Mouse (Mus musculus) embryo, embryonic 11 days (tissue): ENCODE results near the gene Rbm18.
"Not testable (repeated sequence)": the region's sequence is repeated elsewhere in the genome, so short reads cannot be mapped to it uniquely, and the experiment has no call there.

Source experiments
- DNase-seq: peaks from one replicate; pipeline ENCODE4 v3.0.0-alpha.2; 2015

Gene Rbm18

DNA sequence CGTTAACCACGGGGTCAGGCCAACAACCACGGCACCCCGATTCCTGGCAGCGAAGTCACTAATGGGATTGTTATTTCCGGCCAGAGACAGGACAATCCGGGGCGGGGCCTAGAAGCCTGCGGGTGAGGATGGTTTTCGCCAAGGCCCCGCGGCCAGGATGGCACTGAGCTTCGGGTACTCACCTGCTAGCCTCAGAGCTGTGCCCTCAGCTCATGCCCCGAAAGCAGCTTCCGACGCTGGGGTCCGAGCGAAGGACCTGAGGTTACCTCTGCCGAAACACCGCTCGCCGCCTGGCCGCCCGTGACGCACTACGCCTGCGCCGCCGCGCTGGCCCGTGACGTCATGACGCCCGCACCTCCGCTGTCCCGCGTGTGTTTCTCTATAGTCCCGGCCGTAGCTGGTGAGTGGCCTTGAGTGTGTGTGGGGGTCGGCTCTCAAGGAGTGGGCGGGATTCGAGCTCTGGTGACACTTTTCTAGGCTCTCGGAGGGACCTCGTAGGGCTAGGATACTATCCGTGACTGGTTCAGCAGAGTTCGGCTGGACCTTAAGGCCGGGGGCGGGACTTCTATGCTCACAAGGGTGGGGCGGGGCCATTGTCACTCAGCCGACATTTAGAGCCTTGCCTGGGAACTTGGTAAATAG lies at the start of gene Rbm18, which contains the start of gene Mrrf:
Rbm18 (minus strand) TSS at position 474 of the 642 bp plus-strand sequence.
Mrrf (plus strand) TSS at position 90 of the 642 bp plus-strand sequence.
- DNase-seq: peak; percentile 94

- DNase-seq: no peak
These were observed 48.3 kb upstream of the Rbm18 start for GRCm38 (mm10) chr2:36184876-36185275.

DNA sequence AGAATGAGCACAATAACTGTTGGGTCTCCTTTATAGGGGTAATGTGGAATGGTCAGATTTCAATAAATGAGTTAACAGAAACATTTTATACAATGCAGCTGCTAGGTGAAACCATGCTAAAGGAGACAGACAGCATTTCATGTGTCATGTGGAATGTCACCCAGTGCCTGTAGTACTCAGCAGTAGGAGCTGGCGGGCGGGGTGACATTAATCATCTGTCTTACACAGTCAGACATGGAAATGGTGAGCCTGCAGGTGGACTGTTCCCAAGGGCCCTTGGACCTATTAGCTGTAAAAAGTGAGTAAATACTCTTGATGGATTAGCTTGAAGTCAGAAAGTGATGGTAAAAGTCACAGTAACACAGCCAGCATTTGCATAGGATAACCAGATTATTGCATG lies 47.6 kb upstream of the Rbm18 start:
- DNase-seq: no peak

DNA sequence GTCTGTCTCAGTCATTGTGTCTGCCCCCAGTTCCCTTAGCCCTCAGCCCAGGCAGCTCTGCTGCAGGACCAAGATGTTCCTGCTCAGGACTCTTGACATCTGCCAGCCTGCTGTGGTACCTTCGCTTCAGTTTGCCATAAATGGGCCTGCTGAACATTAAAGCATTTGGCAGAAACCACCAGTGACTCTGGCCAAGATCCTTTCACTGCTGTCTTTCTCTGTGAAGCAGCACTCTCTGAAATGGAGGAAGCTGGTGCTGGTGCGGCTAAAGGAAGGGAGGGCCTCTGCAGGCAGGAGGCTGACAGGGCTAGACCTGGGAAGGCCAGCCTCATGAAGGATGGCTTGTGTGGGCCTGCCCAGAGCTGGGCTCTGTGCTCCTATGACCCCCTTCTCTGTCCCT lies 46.7 kb upstream of the Rbm18 start:
- DNase-seq: no peak

DNA sequence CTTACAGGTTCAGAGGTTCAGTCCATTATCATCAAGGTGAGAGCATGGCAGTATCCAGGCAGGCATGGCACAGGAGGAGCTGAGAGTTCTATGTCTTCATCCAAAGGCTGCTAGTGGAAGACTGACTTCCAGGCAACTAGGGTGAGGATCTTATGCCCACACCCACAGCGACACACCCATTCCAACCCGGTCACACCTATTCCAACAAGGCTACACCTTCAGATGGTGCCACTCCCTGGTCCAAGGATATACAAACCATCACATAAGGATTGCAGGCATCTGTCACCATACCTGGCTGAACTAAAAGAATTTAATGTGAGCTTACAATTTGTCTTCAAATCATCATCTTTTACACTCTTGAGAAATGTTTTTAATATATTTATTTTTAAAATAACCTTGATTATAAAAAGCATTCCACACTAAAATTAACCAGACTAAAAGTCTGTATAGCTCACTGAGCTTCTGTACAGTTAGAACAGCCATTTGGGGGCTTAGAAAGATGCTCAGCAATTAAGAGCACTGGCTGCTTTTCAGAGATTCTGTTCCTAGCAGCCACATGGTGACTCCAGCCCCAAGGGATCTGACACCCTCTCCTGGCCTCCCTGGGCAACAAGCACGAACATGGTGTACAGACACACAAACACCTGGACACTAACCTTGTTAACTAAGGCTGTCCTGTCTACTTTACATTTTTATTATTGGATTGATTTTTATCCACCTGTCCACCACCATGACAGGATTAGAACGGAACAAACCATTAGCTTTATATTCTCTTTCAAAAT lies 45.2 kb upstream of the Rbm18 start:
- not testable (repeated sequence) for DNase-seq

- no peak for DNase-seq
These were observed 42.9 kb upstream of the Rbm18 start for GRCm38 (mm10) chr2:36179487-36179886.

DNA sequence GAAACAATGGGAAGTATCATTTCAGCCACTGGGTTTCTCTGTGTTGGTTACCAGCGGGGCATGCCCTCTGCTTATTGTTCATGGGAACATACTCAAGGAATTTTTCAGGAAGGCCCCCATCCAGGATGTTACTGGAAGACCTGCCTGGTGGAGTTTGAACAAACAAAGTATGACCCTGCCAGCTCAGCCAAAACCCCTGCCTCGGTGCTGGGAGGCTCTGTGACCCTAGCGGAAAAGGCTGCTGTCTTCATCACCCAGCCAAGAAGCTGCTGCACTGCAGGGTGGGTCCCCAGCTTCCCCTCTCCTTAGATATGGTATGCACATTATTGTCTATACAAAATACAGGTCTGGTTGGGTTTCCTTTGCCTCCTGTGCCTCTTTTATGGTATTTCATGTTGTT lies 36.0 kb upstream of the Rbm18 start:
- no peak for DNase-seq

- no peak for DNase-seq
These were observed 35.6 kb upstream of the Rbm18 start for GRCm38 (mm10) chr2:36172136-36172535.

DNA sequence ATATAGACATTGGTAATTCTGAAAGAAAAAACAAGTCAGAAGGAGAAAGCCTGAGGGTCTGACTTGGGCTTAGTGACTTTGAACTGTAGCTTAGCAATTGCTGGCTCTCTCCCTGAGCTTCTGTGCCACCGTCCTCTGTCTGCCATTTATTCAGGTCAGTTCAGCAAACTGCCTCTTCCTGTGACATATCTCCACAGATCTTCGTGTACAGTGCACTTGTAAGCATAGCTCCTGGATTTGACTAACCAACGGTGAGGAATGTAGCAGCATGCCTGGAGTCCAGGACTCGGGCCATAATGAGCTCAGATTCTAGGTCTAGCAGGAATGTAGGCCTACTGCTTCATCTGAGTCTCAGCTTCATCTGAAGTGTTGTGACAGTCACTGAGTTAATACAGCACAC lies 32.6 kb upstream of the Rbm18 start:
- DNase-seq: no peak

- no peak for DNase-seq
These were observed 31.5 kb upstream of the Rbm18 start for GRCm38 (mm10) chr2:36167990-36168618.

DNA sequence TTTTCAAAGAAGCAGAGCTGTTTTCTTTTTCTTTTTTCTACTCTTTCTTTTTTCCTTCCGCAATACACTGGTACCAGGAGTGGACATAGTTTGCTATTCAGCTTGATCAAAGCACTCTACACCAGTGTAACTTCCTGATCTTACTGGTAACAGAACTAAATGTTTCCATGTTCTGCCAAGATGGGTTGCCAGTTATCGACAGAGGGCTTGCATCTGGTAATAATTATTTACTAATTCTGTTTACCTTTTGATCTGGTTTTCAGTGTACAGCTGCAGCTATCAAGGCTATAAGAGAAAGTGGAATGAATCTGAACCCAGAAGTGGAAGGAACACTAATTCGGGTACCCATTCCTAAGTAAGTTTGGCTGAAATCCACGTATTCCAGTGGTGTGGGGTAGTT lies 22.8 kb upstream of the Rbm18 start:
- no peak for DNase-seq

GRCm38 (mm10) chr2:36157461-36157860 lies 20.9 kb upstream of the Rbm18 start:
- no peak for DNase-seq

DNA sequence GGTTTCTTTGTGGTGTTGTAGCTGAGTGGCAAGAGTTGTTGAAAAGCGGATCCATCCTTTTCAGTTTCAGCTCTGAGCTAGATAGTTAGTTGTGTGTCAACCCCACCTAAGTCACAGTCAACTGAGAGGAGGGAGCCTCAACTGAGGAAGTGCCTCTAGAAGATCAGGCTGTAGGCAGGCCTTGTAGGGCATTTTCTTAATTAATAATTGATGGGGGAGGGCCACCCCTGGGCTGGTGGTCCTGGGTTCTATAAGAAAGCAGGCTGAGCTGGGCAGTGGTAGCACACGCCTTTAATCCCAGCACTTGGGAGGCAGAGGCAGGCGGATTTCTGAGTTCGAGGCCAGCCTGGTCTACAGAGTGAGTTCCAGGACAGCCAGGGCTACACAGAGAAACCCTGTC lies 15.8 kb upstream of the Rbm18 start:
- DNase-seq: not testable (repeated sequence)

DNA sequence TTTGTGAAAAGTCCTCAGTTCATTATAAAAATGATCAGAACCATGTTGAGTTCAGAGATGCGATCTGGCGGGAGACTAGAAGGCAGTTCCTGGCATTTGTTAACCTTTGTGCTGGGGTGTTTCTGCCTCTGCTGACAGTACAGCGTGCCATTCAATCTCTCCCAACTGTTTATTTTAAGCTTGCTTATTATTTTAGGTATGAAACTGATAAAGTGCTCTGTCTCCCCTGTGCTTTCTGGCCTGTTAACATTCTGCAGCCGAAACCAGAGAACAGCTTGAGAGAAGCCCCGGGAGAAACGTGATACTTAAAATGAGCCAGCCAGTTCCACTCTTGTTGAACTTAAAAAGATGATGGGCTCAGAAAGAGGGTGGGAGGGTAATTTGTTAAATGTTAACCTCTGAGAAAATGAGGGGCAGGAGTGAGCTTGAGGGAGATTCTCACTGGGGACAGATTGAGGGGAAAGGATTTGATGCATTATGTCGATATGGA lies 12.3 kb upstream of the Rbm18 start:
- DNase-seq: peak; percentile 41

DNA sequence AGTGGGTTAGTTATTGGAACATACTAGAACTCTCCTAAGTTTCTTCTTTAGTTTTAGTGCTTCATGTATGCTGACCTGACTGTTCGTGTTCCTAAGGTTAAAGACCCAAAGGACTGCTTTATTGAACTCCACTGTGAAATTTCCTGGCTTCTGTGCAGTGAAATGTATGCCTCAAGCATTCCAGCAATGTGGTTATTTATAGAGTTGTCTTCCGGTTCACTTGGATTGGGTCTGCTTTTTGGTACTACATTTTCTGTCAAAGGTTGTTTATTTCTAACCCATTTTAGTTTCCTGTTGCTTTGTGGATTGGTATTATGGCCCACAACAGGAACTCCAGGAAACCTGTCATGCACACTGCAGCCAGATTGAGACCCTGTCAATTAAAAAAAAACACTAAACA lies 2.5 kb upstream of the Rbm18 start:
- DNase-seq: no peak

DNA sequence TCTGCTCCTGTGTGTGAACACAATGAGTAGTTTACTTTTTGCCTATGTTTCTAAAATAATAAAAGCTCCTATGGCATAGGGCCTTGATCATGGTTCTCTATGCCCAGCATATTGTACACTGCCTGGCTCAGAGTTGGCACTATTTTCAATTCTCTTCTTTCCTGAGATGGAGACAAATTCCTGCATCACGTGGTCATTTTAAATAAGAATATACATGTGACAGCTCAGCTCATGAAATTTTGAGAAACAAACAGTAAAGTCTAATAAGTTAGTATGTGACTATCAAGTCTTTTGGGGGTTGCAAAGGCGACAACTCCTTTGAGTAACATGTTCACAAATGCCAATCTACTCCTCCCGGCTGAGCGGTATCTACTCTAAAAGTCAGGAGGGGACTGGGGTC lies 686 bp downstream of the Rbm18 start:
- no peak for DNase-seq

GRCm38 (mm10) chr2:36129051-36129450 lies 7.5 kb downstream of the Rbm18 start:
- DNase-seq: no peak

GRCm38 (mm10) chr2:36127973-36128372 lies 8.6 kb downstream of the Rbm18 start:
- DNase-seq: no peak

- no peak for DNase-seq
These were observed 9.7 kb downstream of the Rbm18 start for GRCm38 (mm10) chr2:36126795-36127429.

GRCm38 (mm10) chr2:36112632-36113031 lies 23.9 kb downstream of the Rbm18 start:
- DNase-seq: no peak

- no peak for DNase-seq
These were observed 28.0 kb downstream of the Rbm18 start for GRCm38 (mm10) chr2:36108615-36109014.

GRCm38 (mm10) chr2:36104956-36105741 lies 31.4 kb downstream of the Rbm18 start, which contains the start of gene Lhx6:
Gene Lhx6, minus strand, starts transcription at chr2:36105408.
- DNase-seq: peak; percentile 50
